Mouse (Mus musculus) left cerebral cortex, adult 11 months (tissue): ENCODE measurements around the gene Mrpl58.

ENCODE experiments used
- DNase-seq: peaks from one replicate; pipeline ENCODE4 v3.0.0; 2022; ENCODE audit warnings: low spot score

The Mrpl58 gene

GRCm38 (mm10) chr11:115403338-115404124 is at the start of gene Mrpl58:
TSS of gene Mrpl58 (plus strand) at chr11:115403752.
- DNase-seq: peak; percentile 82

- DNase-seq: no peak
These were observed 49.4 kb upstream of the Mrpl58 start for GRCm38 (mm10) chr11:115354183-115354582.

- no peak for DNase-seq
These were observed 45.1 kb upstream of the Mrpl58 start for GRCm38 (mm10) chr11:115358468-115358867.

GRCm38 (mm10) chr11:115359293-115359692 is 44.3 kb upstream of the Mrpl58 start:
- no peak for DNase-seq

- no peak for DNase-seq
These were observed 43.8 kb upstream of the Mrpl58 start for GRCm38 (mm10) chr11:115359726-115360125.

GRCm38 (mm10) chr11:115364136-115364535 is 39.4 kb upstream of the Mrpl58 start:
- no peak for DNase-seq

GRCm38 (mm10) chr11:115366039-115366705 is 37.4 kb upstream of the Mrpl58 start:
- no peak for DNase-seq

GRCm38 (mm10) chr11:115366706-115367394 is 36.7 kb upstream of the Mrpl58 start:
- peak; percentile 72 for DNase-seq

- peak; percentile 79 for DNase-seq
These were observed 36.1 kb upstream of the Mrpl58 start, which contains the start of gene Hid1 for GRCm38 (mm10) chr11:115367395-115367944. TSS of gene Hid1 (minus strand) at chr11:115367756.

GRCm38 (mm10) chr11:115370368-115370767 is 33.2 kb upstream of the Mrpl58 start:
- no peak for DNase-seq

GRCm38 (mm10) chr11:115371354-115371753 is 32.2 kb upstream of the Mrpl58 start:
- no peak for DNase-seq

- DNase-seq: no peak
These were observed 31.5 kb upstream of the Mrpl58 start for GRCm38 (mm10) chr11:115372015-115372414.

GRCm38 (mm10) chr11:115372737-115373136 is 30.8 kb upstream of the Mrpl58 start:
- no peak for DNase-seq

GRCm38 (mm10) chr11:115373805-115374694 is 29.5 kb upstream of the Mrpl58 start:
- peak; percentile 72 for DNase-seq

GRCm38 (mm10) chr11:115374695-115375425 is 28.7 kb upstream of the Mrpl58 start:
- DNase-seq: no peak

GRCm38 (mm10) chr11:115376722-115377121 is 26.8 kb upstream of the Mrpl58 start:
- no peak for DNase-seq

- DNase-seq: no peak
These were observed 26.3 kb upstream of the Mrpl58 start for GRCm38 (mm10) chr11:115377254-115377653.

GRCm38 (mm10) chr11:115377854-115378253 is 25.7 kb upstream of the Mrpl58 start:
- DNase-seq: no peak

- DNase-seq: no peak
These were observed 22.3 kb upstream of the Mrpl58 start for GRCm38 (mm10) chr11:115381276-115381675.

- peak; percentile 83 for DNase-seq
These were observed 21.6 kb upstream of the Mrpl58 start, which contains the start of gene Cdr2l for GRCm38 (mm10) chr11:115381743-115382539. TSS of gene Cdr2l (plus strand) at chr11:115381916.
